Mouse (Mus musculus): ENCODE data around the gene Tef.

Gene Tef

DNA sequence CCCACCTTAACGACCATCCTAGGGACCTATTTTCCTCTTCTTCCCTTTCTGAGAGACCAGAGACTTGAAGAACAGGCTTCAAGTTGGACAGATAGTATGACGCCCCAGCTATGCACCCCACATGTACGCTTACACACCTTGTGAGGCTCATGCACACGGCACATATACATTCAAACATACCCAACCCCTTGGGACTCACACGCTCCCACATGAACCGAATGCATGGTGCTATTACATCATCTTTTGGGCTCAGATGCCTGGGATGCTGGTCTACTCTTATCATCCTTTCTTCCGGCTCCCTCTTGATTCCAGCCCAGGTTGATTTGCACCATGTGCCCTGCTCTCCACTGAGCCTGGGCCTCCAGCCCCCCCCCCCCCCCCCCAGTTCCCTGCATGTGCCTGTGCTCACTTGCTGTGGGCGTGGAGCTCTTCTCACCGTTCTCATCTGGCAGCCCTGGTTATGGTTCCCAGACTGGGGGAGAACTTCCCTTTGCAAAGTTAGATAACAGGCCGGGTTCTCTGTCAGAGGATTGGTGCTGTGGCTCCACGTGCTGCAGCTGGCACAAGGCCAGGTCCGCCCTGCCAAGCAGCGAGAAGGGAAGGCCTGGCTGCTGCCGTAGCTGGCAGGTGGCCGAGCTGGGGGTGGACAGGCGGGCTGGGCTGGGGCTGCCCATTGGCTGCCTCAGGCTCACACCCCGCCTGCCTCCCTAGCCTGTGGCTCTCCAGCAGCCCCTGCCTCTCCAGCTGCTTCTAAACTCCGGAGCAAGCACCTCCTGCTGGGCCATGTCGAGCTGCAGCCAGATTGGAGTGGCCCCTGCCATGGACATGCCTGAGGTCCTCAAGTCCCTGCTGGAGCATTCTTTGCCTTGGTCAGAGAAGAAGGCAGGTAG is at the start of gene Tef:
Gene Tef (plus strand): TSS at position 421 of the 890 bp plus-strand sequence.
- DNase-seq (ENCODE audit: low spot score) = peak; percentile 99

DNA sequence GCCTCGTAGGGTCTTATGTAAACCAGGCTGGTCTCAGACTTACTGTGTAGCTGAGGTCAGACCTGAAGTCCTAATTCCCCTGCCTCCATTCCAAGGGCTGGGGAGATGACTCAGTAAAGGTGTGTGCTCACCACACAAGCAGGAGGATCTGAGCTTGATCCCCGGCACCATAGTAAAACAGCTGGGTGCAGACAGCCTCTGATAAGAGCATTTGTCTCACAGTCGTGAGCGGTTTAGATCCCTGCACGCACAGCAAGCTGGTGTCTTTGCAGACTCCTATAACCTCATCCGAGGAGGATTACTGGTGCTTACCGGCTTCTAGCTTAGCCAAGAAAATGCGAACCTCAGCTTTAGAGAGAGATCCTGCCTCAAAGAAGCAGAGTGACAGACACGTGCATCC is 48.6 kb upstream of the Tef start:
- no peak for DNase-seq (ENCODE audit: low spot score)

DNA sequence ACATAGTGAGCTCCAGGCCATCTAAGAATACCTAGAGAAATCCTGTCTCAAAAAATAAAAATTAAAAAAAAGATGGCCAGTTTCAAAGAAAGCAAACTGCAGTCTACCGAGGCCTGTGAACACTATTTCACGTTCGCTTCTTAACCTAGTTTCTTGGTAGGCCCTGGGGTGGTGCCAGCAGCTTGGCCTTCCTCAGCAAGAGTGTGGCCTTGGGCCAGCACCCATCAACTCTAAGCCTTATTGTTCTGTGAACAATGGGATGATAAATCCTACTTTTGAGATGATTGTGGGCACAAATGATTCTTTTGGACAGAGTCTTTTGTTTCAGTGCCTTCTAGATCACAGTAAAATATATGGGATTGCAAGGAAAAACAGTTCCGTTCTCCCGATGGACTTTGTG is 43.5 kb upstream of the Tef start:
- DNase-seq (ENCODE audit: low spot score) = no peak

DNA sequence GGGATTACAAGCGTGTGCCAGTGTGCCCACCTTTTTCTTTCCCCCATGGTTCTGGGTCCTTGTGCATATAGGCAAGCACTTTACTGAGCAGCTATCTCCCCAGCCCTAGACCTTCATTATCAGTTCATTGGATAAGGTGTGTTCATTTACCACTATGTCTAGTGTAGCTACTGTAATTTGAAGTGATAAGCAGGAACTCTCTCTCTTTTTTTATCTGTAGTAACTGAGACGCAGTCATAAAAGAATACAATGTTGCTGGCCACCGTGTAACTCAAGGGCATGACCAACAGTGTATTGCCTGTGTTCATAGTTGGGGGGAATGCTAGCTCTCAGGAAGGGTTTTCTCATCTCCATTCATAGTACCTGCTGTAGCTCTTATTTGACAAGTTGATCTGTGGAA is 42.7 kb upstream of the Tef start:
- DNase-seq (ENCODE audit: low spot score) = no peak

DNA sequence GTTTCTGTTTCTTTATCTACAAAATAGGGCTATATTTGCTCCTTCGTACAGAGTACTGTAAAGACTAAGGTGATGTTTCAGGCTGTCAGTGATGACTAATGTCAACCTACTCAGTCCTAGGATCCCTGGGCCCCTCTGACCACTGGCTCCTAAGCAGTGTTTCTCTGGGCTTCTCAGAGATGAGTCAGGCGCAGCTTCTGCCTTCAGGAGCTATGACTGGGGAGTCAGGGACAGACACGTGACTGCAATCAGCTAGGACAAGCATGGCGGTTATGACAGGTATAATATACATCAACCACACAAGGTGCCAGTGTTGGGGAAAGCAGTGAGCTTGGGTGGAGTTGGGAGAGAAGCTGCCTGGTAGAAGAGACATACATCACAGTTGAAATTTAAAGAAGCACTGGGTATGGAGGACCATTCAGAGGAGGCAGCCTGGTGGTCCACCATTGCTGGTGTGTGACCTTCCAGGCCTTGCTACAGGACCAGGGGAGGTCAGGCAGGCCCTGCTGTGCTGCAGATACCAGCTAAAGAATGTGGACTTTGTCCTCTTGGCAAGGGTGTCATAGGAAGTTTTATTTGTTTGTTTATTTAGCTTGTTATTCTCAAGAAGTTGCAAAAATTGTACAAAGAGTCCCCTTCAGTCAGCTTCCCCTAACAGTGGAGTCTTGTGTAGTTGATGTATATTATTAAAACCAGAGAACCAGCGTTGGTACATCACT is 41.7 kb upstream of the Tef start:
- no peak for DNase-seq (ENCODE audit: low spot score)

DNA sequence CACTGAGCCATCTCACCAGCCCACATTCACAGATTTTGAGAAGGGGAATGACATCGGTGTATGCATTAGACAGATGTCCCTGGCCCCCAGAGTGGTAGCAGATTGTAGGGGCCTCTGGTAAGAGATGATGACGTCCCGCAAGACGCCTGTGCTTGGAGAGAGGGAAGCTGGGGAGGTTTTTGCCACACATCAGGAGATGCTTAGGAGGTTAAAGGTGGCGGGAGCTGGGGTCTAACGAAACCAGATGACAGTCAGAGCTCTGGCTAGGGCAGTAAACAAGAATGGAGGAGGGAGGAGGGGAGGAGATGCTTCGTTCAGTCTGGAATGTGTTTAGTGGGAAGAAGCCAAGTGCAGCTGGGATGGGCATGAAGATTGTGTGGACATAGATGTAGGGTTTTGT is 40.8 kb upstream of the Tef start:
- DNase-seq (ENCODE audit: low spot score) = no peak

DNA sequence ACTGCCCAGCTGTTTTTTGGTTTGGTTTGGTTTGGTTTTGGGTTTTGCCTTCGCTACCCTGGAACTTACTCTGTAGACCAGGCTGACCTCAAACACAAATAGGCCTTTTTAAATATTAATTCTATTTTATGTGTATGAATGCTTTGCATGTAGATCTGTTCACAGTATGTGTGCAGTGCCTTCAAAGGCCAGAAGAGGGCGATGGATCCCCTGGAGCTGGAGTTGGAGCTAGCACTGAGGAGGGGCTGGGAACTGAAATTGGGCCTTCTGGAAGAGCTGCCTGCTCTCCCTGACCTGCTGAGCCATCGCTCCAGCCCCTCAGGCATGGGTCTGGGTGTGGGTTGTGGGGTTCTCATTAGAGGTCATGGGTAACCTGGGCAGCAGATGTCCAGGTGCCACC is 40.3 kb upstream of the Tef start:
- DNase-seq (ENCODE audit: low spot score) = no peak

DNA sequence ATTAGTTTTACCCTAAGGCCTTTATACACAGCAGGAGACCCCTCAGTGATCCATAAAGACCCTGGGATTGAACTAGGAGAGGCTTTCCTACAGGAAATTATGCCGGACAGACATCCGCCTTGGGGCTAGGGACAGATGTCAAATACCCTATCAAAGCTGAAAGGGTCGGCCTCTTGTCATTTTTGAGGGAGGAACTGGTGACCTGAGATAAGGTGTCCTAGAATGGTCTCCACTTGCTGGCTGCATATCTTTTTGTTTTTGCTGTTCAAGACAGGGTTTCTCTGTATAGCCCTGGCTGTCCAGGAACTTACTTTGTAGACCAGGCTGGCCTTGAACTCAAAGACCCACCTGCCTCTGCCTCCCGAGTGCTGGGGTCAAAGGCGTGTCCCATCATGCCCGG is 37.6 kb upstream of the Tef start:
- DNase-seq (ENCODE audit: low spot score) = no peak

DNA sequence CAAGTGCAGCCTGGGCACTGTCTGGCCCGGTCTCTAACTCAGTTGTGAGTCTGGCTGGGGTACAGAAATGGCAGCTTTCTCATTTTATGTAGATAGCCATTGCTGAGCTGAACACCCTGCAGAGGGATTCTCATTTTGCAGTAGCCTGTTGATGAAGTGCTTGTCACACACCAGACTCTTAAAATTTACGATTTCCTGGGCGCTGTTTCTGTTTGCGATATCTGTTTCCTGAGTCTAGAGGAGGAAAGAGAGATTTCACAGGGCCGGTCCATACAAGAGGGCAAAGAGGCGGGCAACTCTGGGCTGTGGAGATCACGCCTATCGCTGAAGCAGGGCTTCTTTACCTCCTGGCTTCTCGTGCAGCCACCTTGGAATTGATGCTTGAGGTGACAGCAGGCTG is 36.6 kb upstream of the Tef start:
- no peak for DNase-seq (ENCODE audit: low spot score)

DNA sequence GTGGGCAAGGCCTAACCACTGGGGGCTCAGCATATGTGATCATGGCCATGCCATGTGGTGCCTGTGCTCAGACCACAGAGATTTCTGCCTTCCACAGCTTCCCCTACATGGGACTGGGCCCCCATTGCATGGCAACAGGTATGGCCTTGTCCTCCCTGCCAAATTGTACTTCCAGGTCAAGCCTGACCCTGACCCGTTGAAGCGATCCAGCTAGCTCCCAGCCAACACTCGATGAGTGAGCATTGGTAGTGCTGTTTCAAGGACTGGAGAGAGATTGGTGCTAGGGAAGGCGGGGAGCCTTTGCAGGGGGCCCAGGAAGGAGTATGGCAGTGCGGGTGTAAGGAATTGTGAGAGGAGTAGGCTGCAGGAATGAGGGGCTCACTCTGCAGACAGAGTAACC is 35.8 kb upstream of the Tef start:
- DNase-seq (ENCODE audit: low spot score) = no peak

DNA sequence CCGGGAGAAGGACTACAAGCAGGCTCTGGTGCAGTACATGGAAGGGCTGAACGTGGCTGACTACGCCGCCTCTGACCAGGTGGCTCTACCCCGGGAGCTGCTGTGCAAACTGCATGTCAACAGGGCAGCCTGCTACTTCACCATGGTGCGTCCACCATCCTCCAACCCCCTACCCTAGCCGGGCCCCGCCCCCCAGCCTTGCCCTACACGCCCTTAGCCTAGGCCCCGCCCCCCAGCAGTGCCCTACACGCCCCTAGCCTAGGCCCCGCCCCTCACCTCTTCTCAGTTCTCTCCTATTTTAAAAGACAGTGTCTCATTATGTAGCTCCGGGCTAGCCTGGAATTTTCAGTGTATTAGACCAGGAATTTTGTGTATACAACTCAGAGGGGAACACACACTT is 33.2 kb upstream of the Tef start:
- no peak for DNase-seq (ENCODE audit: low spot score)

DNA sequence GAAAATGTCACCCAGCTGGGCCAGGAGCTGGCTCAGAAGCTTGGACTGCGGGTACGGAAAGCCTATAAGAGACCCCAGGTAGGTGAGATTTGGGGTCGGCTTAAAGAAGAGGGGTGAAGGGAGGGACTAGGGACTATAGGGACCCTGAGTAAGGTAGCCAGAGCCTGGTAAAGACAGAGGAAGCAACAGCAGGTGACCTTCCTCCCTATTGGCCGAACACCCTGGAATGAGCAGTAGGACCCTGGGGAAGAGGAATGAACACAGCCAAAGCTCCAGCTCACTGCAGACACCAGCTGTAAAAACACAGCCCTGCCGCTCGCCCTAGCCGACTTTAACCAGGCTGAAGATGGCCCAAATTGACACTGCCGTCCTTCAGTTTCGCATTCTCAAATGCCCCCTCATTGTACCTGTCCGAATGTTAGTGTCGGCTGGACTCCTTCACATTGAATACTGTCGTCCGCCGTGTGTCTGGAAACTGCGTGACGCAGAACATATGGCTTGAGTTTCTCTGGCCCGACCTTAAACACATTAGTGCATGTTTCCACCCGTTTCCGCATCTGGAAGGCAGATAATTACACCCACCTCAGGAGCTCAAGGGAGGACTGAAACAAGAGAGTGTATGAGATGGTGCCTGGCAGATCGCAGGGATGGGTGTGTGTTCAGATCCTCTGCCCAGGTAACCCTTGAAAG is 29.6 kb upstream of the Tef start:
- no peak for DNase-seq (ENCODE audit: low spot score)

DNA sequence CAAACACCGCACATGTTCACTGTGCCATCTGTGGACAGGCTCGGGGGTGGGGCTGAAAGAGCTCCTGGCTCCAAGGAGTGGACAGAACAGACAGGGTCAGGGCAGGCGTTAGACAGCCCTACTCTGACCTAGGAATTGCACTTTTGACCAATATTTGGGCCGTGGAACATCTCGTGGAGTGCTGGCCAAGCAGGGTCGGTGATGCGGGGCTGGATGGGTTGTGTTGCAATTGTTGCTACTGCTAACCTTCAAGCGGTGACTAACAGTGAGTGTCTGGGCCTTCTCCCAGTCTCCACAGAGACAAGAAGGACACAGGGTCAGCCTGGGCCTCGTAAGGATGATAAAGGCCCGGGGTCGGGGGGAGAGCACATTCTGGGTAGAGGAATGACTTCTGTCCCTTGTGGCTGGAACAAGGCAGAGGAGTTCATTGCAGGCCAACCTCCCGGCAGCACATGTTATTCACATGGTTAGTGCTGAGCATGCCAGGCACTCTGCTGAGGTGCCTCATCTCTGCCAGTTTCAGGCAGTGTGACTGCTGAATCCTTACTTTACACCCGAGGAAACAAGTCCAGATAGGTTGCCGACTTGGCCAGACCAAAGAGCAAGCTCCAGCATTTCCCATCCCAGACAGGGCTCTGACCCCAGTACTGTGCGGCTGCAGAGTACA is 27.6 kb upstream of the Tef start:
- DNase-seq (ENCODE audit: low spot score) = no peak

DNA sequence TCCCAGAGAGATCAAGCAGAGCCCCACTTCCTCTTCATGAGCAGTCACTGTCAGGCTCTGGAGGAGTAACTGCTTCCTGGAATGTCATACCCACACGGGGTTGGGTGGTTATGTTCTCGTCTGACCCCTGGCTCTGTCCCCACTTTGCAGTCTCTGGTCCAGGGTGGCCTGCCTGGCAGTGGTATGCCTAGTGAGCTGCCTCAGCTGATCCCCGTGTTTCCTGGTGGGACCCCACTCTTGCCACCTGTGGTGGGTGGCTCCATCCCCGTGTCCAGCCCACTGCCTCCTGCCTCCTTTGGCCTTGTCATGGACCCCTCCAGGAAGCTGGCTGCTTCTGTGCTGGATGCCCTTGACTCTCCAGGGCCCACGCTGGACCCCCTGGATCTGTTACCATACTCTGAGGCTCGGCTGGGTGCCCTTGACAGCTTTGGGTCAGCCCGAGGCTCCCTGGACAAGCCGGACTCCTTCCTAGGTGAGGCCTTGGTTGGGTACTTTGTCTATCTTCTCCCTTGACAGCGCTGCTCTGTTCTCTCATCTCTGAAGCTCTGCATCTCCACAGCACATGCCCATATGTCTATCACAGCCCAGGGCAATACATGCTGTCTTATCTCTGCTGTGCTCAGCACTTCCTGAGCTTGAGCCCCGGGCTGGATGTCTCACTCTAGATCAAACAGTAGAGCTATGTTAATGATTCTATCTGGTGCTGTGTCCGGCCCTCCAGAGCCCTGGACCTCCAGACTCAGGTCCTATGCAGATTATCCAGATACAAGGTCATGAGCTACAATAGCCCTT is 25.4 kb upstream of the Tef start:
- DNase-seq (ENCODE audit: low spot score) = no peak

DNA sequence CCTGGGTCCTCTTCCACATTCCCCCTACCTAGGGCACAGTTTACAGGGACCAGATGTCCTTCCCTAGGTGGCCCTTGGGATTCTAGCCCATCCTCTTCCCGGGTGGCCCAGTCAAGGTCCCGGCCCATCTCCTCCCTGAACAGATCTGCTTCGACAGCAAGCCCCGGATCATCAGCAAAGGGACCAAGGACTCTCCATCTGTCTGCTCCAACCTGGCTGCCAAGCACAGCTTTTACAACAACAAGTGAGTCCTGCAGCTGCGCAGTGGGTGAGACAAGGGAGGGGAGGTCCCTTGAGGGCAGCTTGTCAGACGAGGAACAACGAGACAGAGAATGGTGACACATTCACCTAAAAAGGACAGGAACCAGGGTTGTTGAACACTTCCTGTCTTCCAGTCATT is 20.4 kb upstream of the Tef start:
- no peak for DNase-seq (ENCODE audit: low spot score)

DNA sequence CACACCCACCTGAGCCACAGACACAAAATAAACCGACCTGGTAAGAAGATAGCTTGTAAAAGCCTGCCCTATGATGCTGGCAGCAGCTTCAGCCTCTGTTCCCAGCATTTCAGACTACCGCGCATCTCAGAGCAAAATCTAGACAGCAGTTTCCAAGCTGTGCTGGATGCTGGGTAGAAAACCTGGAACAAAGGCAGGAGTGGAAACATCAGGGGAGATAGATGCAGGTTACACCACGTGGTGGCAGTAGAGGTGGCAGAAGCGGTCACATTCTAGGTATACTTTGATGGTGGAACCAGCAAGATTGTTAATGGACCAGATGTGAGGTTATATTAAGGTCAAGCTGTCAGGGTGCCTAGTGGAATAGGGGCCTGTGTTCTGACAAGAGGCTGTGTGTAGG is 17.5 kb upstream of the Tef start:
- DNase-seq (ENCODE audit: low spot score) = no peak

DNA sequence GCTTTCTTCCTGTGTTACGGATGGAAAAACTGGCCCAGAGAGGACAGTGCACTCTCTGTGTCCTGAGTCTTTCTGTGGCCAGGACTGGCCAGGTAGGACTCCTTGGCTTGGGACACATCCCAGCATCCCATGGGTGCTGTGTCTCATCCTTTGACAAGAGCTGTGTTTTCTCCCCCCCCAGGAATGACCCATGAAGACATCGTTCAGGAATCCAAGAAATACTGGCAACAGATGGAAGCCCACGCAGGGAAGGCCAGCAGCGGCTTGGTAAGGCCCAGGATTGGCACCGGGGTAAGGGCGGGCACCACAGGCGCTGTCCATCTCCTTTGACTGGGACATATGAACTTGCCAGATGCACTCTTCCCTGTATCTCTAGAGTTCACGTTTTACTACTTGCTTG is 16.5 kb upstream of the Tef start:
- no peak for DNase-seq (ENCODE audit: low spot score)

DNA sequence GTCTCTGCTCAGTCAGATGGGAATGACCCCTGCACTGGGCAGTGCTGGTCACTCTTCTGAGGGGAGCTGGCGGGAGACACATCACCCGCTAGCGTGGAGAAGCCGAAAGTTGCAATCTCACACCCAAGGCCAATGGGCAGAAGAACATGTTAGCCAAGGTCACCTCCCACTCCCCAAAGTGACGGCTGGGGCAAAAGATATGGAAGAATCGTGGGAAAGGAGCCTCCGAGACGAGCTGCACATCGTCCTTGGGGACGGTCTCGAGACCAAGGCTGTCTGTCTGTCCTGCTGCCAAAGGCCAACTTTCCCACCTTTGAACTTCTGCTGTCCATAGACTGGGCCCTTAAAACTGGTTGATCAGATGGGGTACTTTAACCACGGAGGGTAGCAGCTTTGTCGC is 14.7 kb upstream of the Tef start:
- no peak for DNase-seq (ENCODE audit: low spot score)

DNA sequence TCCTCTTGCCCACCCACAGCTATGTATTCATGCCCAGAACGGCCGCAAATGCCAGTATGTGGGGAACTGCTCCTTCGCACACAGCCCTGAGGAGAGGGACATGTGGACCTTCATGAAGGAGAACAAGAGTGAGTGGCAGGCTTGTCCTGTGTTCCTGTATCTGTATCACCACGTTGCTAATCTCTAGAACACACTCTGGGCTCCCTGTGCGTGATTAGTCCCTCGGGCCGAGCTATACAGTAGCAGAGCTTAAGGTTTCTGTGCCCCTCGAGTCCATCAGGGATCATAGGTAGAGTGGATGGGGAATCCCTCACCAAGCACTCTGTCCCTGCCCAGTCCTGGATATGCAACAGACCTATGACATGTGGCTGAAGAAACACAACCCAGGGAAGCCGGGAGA is 9.8 kb upstream of the Tef start:
- no peak for DNase-seq (ENCODE audit: low spot score)

DNA sequence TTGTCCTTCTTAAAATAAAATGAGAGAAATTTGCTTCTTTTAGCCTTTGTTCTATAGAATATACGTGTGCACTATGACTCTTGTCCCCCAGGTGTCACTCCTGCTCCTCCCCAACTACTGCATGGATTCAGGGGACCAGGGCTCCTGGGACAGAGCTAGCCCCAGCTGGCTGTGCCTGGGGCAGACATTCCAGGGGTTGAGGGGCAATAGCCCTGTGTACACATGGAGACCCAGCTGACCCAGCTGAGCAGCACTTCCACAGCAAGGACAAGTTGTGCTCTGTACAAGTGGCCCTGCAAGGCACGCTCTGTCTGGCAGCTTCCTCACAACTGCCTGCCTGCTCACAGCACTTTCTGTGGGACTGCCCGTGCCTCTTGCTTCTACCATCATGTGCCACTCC is 6.0 kb upstream of the Tef start:
- no peak for DNase-seq (ENCODE audit: low spot score)

DNA sequence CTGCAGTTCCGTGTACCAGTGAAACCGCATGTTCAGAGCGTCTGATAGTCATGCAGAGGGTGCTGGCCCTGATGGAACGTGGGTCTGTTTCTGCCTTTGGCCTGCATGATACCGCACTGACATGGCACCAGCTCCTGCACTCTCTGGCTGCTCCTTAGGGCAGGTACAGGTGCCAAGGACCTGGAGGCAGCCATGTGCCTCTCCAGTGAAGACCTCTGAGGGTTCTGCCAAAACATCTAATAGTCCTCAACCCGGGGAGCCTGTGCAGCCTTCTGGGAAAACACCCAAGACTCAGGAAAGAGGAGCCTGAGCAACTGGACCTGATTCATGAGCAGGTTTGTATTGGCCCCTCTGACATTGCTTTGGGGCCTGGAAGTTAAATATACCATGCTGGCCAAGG is 4.4 kb upstream of the Tef start:
- no peak for DNase-seq (ENCODE audit: low spot score)

DNA sequence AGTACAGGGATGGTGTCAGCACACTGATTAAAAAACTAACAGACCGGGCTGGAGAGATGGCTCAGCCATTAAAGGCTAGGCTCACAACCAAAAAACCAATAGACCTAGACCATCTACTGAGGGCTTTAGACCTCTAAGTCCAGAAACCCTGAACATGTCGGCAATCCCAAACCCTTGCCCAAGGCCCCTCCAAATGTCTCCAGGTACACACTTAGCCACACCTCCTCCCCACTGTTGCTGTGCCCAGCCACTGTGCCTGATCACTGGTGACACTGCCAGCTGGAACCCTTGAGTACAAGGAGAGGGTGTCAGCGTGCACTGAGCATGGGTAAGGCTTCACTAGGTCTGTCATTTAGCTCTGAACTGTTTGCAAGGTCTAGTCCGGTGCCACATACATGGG is 3.8 kb upstream of the Tef start:
- DNase-seq (ENCODE audit: low spot score) = no peak
